Mouse (Mus musculus) 3T3-L1 (cell line): ENCODE measurements around the gene Arsb.
A peak's percentile ranks its signal among the peaks of the same experiment; 100 is the strongest.

ENCODE experiments used
- DNase-seq: peaks from one replicate; pipeline ENCODE4 v3.0.0-alpha.2; 2015; ENCODE audit warnings: low read depth, low spot score

Gene Arsb

DNA sequence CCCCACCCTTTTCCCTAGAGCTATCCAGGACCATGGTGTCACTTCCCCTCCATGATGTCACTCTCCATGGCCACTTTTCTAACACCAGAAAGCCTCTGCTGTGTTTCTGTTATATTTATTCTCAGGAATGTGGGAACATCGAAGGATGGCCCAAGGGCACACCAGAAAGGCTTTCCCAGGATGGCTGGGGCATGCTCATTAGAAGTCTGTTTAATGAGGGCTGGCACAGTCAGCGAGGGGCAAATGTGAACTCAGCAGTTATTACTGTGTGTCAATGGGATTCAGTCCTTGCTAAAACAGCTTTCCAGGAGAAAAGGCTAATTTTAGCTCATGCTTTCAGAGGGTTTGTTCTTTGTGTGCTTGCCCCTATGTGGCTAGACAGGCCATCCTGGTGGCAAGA is 213.1 kb downstream of the Arsb start:
- DNase-seq: no peak

DNA sequence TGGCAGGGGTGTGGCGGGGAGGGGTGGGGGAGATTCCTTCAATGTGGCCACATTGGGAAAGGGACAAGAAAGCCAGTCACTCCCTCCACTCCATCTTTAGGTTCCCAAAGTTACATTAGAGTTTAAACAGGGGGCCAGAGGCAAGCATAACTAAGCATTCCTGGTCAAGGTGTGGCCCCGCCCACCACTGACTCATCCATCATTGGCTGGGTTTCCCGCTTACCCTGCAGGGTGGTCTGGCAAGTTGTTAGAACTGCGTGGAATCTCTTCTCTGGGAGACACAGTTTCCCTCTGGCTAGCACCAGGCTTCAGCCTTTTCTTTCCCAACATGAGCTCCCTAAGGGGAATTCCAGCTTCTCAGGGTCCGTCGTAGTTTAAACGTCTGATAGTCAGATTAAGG is 213.8 kb downstream of the Arsb start:
- peak; percentile 79 for DNase-seq

DNA sequence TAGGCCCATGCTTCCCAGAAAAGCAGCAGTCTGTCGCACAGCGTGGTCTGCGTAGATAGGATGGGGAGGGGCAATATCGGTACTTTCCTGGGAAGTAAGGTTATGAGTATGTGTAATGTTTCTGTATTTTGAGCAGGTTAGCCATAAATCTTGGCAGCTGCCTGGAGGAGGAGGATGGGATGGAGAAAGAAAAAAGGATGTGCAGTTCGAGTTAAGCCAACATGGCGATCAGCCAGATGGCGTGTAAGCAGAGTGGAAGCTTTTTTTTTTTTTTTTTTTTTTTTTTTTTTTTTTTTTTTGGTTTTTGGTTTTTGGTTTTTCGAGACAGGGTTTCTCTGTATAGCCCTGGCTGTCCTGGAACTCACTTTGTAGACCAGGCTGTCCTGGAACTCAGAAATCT is 214.3 kb downstream of the Arsb start:
- DNase-seq: peak; percentile 57

DNA sequence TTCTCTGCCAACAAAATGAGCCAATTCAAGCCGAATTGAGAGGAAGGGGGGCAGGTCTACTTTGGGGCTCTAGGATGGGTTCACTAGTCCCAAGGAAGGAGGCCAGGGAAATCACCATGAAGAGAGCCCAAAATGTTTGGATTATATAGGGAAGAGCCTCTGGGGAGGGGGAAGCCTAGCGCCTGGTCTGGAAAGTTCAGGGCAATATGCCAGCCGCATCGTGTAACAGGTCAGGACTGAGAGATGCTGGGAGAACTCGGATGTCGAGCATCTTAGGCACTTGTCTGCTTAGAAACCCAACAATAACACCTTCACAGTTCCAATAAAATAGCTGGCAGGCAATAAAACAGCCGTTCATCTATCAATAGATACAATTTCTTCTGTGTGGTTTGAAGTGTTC is 216.2 kb downstream of the Arsb start:
- DNase-seq: no peak

DNA sequence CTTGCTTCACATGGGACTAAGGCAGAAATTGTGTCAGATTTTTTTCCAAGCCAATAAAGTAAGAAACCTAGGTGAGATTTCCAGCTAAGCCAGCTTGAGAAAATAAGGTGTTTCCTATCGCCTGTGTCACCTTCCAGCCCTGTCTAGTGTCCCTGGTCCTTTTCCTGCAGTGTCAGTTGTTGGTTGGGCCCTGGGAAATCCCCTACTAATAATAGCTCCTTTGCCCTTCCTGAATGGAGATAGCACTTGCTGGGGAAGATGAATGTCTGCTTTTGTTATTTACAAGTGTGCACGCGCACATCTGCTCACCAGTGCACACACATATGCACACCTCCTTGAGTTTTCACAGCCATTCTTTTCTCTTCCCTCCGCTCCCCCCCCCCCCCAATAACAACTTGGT is 217.8 kb downstream of the Arsb start:
- no peak for DNase-seq

DNA sequence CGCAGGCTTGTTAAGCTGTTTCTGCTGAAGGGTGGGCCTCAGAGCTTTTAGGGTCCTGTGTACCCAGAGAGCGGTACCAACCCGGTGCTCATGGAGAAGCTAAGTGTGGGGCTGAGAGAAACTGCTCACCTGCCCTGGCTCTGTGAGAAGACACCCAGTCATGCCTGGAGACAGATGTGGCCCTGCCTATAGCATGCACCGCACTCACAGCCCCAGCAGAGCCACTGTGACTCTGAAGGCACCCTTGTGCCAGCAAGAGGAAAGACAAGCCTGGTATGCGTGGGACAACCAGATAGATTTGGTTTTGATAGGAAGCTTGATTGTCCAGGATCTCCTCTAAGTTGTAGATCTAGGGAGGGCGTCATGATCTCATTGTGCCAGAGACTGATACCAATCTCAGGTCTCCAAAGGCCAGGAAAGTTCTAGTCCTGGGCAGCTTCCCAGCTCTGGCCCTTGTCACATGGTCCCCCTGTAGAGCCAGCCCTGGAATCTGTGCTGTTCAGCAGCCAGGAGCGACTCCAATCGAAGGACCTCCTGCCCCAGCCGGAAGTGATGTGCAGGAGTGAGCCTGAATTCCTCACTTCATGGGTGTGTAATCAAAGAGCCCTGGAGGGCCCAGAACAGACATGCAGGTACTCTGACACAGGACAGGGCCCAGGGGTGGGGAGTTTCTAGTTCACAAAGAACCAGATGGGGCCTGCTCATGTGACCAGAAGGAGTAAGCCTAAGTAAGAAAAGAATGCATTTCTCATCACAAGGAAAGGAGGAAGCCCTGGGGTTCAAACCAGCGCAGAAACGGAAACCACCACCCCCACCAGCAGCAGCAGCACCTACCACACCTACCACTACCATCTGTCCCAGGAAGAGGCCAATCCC is 218.5 kb downstream of the Arsb start:
- no peak for DNase-seq

DNA sequence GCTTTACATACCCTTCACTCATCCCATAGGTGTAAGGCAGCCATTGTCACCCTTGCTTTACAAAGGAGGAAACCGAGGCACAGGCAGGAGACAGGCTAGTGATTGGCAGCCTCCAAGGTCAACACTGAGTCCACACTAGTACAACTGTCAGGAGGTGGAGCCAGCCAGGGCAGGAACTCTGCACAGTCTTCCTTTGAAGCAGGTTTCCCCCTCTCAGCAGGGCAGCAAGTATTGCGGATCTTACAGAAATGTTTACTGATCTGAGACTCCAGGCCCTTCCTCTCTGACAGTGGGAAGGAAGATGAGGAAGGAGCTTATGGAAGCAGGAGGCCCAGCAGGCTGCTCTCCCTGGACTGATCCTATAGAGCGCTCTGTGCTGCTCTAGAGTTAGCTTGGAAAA is 219.4 kb downstream of the Arsb start:
- DNase-seq: no peak

DNA sequence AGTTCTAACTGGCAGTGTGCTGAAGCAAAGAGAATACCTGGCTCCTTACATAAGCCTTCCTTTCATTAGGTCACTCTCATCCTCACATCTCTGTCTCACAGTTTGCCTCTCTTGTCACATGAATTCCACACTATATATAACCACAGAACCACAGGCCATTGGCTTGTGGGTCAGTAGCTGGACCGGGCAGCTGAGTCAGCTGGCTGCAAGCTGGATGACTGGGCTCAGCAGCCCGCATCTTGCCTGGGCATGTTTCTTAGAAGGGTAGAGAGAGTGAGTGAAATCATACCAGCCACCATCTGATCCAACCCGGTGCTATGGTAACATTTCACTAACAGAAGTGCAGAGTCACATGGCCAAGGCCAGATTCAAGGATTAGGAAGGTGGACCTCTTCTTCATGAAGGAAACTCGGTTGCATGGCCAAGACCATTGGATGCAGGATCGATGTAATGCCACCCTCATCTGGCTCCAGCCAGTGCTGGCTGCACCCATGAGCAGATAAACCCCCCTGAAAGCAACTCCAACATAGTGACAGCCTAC is 221.0 kb downstream of the Arsb start:
- DNase-seq: peak; percentile 87
